Comparison of ENCODE assay signal across 2 mouse cellular contexts in genomic region chr7:143686676-143687075, GRCm38 (mm10). TPM values are rescaled to one million over a fixed set of nuclear protein-coding genes. Genes with fewer than 3 reads are reported as not detected.
"Had no signal": no experiment of that assay in that cellular context is flagged by ENCODE, and none has a peak within 500 bp of the region (broad histone marks: within the 10 kb centered on the region; RNA-seq: fewer than 3 reads in every experiment).

No protein-coding gene starts in this region.

RNA-seq across cellular contexts. Expression of gene Tnfrsf26, which starts 58.2 kb away (rescaled TPM):
- polyA plus RNA-seq: neural tube, embryonic 14.5 days; testis, adult 2 months had no signal
